Comparison of ENCODE assay signal across 26 mouse cellular contexts in the genomic region with DNA sequence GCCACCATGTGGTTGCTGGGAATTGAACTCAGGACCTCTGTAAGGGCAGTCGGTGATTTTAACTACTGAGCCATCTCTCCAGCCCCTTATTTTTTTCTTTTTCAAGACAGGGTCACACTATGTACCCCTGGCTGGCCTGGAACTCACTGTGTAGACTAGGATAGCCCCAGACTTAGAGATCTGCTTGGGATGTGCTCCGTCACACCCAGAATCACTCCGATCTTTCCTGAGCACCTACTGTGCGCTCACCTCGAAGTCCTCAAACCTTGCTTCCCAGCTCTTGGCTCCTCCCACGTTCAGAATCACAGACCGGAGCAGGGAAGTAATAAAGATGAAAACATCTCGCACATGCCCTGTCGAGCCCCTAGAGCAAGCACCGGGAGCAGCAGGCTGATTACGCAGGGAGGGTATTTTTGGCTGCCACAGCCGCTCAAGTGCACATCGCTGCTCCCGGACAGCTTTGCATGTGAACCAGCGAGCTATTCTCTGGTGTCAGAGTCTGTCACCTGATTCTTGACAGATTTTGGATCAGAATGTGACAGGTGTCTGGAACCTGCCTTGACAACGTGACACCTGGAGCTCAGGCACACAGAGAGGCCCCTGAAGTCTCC. TPM values are rescaled to one million over a fixed set of nuclear protein-coding genes. Genes with fewer than 3 reads are reported as not detected.
DNase-seq lines count a peak whose midpoint lies in the region; ATAC-seq and TF ChIP-seq lines count a peak whose summit lies in the region.
"Had no signal": no experiment of that assay in that cellular context is flagged by ENCODE, and none has a peak within 500 bp of the region (broad histone marks: within the 10 kb centered on the region; RNA-seq: fewer than 3 reads in every experiment).

No protein-coding gene starts in this region.

- H3K9me3 ChIP-seq in heart, embryonic 13.5 days: no peaks in the 10 kb centered on the region
- no peaks in the 10 kb centered on the region for H3K9me3 ChIP-seq in neural tube, embryonic 11.5 days (ENCODE audit: control insufficient read depth, low read length)
- no peaks in the 10 kb centered on the region for H3K9me3 ChIP-seq in stomach, postnatal 0 days (ENCODE audit: control insufficient read depth, low read length)
- H3K9me3 ChIP-seq: embryonic facial prominence, embryonic 10.5 days; embryonic facial prominence, embryonic 15.5 days; forebrain, embryonic 12.5 days; hindbrain, embryonic 13.5 days; liver, embryonic 13.5 days; megakaryocyte, embryonic 14.5 days; midbrain, embryonic 12.5 days; stomach, embryonic 15.5 days had no signal

- TF ChIP-seq CTCF in stomach, postnatal 0 days (IDR thresholded peaks at IDR 0.05; ENCODE audit: low read depth): no peak

- 0 out of 2 replicates have a peak overlapping the region, but pooled peaks have one; percentile 40 for H3K9ac ChIP-seq in heart, embryonic 13.5 days
- H3K9ac ChIP-seq in neural tube, embryonic 11.5 days (ENCODE audit: low read length): no peak overlapping the region
- H3K9ac ChIP-seq in stomach, postnatal 0 days (ENCODE audit: low read length): no peak overlapping the region
- H3K9ac ChIP-seq: embryonic facial prominence, embryonic 15.5 days; forebrain, embryonic 12.5 days; hindbrain, embryonic 13.5 days; liver, embryonic 13.5 days; midbrain, embryonic 12.5 days; stomach, embryonic 15.5 days had no signal

- ATAC-seq in heart, embryonic 13.5 days (ENCODE audit: extremely low read depth, insufficient number of reproducible peaks, low FRiP score, low TSS enrichment): no peak
- ATAC-seq in neural tube, embryonic 11.5 days (ENCODE audit: insufficient read depth, low FRiP score, low TSS enrichment): no peak
- ATAC-seq in stomach, postnatal 0 days (ENCODE audit: low FRiP score, low TSS enrichment): no peak
- ATAC-seq: intestine, embryonic 16.5 days had no signal

- H3K4me2 ChIP-seq in heart, embryonic 13.5 days: peak overlapping the region; percentile 42
- no peak overlapping the region for H3K4me2 ChIP-seq in neural tube, embryonic 11.5 days (ENCODE audit: low read depth)
- no peak overlapping the region for H3K4me2 ChIP-seq in stomach, postnatal 0 days (replicated peaks; ENCODE audit: low read depth)
- H3K4me2 ChIP-seq: embryonic facial prominence, embryonic 15.5 days; forebrain, embryonic 12.5 days; hindbrain, embryonic 13.5 days; liver, embryonic 13.5 days; midbrain, embryonic 12.5 days; stomach, embryonic 15.5 days had no signal

- DNase-seq in cerebellum, postnatal 10 days: peak; percentile 47 to 51
- DNase-seq in cerebellum, adult 18-20 months: no peak
- no peak for DNase-seq in heart, adult 8-10 months (ENCODE audit: low spot score)
- no peak for DNase-seq in neural tube, embryonic 11.5 days (ENCODE audit: low spot score)
- no peak for DNase-seq in neural tube, embryonic 10.5 days (ENCODE audit: extremely low spot score, low spot score)
- DNase-seq in stomach, postnatal 0 days (ENCODE audit: low spot score): no peak
- no peak for DNase-seq in adrenal gland, adult 2 months
- DNase-seq: gastrocnemius, postnatal 14 days; kidney, adult 8-10 months; kidney, postnatal 10 days; layer of hippocampus, postnatal 36 days; liver, embryonic 13.5 days; lung, adult 18-20 months; lung, postnatal 4 days; right cerebral cortex, postnatal 14 days; thymus, postnatal 14 days had no signal

- TF ChIP-seq EP300 in stomach, postnatal 0 days (optimal IDR thresholded peaks at IDR 0.05): no peak

- peak overlapping the region; percentile 53 for H3K27ac ChIP-seq in heart, embryonic 13.5 days (replicated peaks)
- H3K27ac ChIP-seq in neural tube, embryonic 11.5 days (ENCODE audit: low read depth, low read length): 0 out of 2 replicates have a peak overlapping the region, but pooled peaks have one; percentile 8
- no peak overlapping the region for H3K27ac ChIP-seq in stomach, postnatal 0 days (replicated peaks)
- H3K27ac ChIP-seq: embryonic facial prominence, embryonic 15.5 days; forebrain, embryonic 12.5 days; liver, embryonic 13.5 days; stomach, embryonic 15.5 days had no signal

- peaks cover 23% of the 10 kb centered on the region for H3K4me1 ChIP-seq in heart, embryonic 13.5 days
- H3K4me1 ChIP-seq in neural tube, embryonic 11.5 days (ENCODE audit: control insufficient read depth, insufficient read depth, low read length): 0 out of 2 replicates have a peak, but pooled peaks cover 4% of the 10 kb centered on the region
- no peaks in the 10 kb centered on the region for H3K4me1 ChIP-seq in stomach, postnatal 0 days (replicated peaks; ENCODE audit: control insufficient read depth, insufficient read depth)

- H3K4me3 ChIP-seq in heart, embryonic 13.5 days: no peak overlapping the region
- H3K4me3 ChIP-seq in neural tube, embryonic 11.5 days (ENCODE audit: low read depth, low read length): no peak overlapping the region
- no peak overlapping the region for H3K4me3 ChIP-seq in stomach, postnatal 0 days (ENCODE audit: low read depth, low read length)
- H3K4me3 ChIP-seq: embryonic facial prominence, embryonic 10.5 days; embryonic facial prominence, embryonic 15.5 days; forebrain, embryonic 12.5 days; hindbrain, embryonic 13.5 days; liver, embryonic 13.5 days; megakaryocyte, embryonic 14.5 days; midbrain, embryonic 12.5 days; myocyte; stomach, embryonic 15.5 days had no signal

- peaks cover 18% of the 10 kb centered on the region for H3K27me3 ChIP-seq in heart, embryonic 13.5 days (replicated peaks)
- H3K27me3 ChIP-seq in neural tube, embryonic 11.5 days (ENCODE audit: control insufficient read depth, insufficient read depth, low read length): no peaks in the 10 kb centered on the region
- no peaks in the 10 kb centered on the region for H3K27me3 ChIP-seq in stomach, postnatal 0 days (ENCODE audit: control insufficient read depth, insufficient read depth, low read length)
- H3K27me3 ChIP-seq: embryonic facial prominence, embryonic 15.5 days; hindbrain, embryonic 13.5 days; stomach, embryonic 15.5 days had no signal

- WGBS in heart, embryonic 13.5 days: 56% methylated on average over 16 of the region's 16 CpGs
- WGBS in neural tube, embryonic 11.5 days: 82% methylated on average over 16 of the region's 16 CpGs
- 80% methylated on average over 16 of the region's 16 CpGs for WGBS in stomach, postnatal 0 days

- H3K36me3 ChIP-seq in heart, embryonic 13.5 days: peaks cover 13% of the 10 kb centered on the region; the same call in 1 of the 2 replicates
- no peaks in the 10 kb centered on the region for H3K36me3 ChIP-seq in neural tube, embryonic 11.5 days (ENCODE audit: control insufficient read depth, insufficient read depth, low read length)
- H3K36me3 ChIP-seq in stomach, postnatal 0 days (ENCODE audit: control insufficient read depth, insufficient read depth, low read length): no peaks in the 10 kb centered on the region

RNA-seq across cellular contexts. Expression of a gene that starts 13.0 kb away (rescaled TPM):
- polyA plus RNA-seq in heart, embryonic 13.5 days (2015; fragmentation: Nextera tagmentation; extraction: Ambion mirVana): 20.1 and 21.0 TPM in 2 replicates
- total RNA-seq in heart, adult 8-10 months (2022): 10 to 100 TPM in 2 of 4 experiments, 1 to 10 TPM in 2; 8.3 to 12.7 (median 10.8) TPM
- polyA plus RNA-seq in neural tube, embryonic 11.5 days (2014; fragmentation: Nextera tagmentation; extraction: Ambion mirVana): 64.1 and 66.5 TPM in 2 replicates
- polyA plus RNA-seq in stomach, postnatal 0 days (2015; fragmentation: Nextera tagmentation; extraction: Ambion mirVana): 60.1 and 64.4 TPM in 2 replicates
- 10 to 100 TPM; 32.6 to 34.0 TPM for total RNA-seq in adrenal gland, adult 2 months (2021)
- 60.4 and 73.3 TPM in 2 replicates for polyA plus RNA-seq in adrenal gland, adult 2 months (2012; rRNA removed)

RNA-seq across cellular contexts. Expression of a gene that starts 13.2 kb away (rescaled TPM):
- 22.8 and 24.4 TPM in 2 replicates for polyA plus RNA-seq in heart, embryonic 13.5 days (2015; fragmentation: Nextera tagmentation; extraction: Ambion mirVana)
- 10 to 100 TPM; 26.8 to 32.6 (median 27.5) TPM for total RNA-seq in heart, adult 8-10 months (2022)
- polyA plus RNA-seq in neural tube, embryonic 11.5 days (2014; fragmentation: Nextera tagmentation; extraction: Ambion mirVana): 25.1 and 29.2 TPM in 2 replicates
- 11.4 and 12.4 TPM in 2 replicates for polyA plus RNA-seq in stomach, postnatal 0 days (2015; fragmentation: Nextera tagmentation; extraction: Ambion mirVana)
- 10 to 100 TPM; 21.2 to 23.1 TPM for total RNA-seq in adrenal gland, adult 2 months (2021)
- 27.4 and 37.4 TPM in 2 replicates for polyA plus RNA-seq in adrenal gland, adult 2 months (2012; rRNA removed)

Comparison
In these comparisons a context has a peak if more than half of its experiments do, and no peak if none do; other contexts are left out.
1. DNase-seq: peak in cerebellum, postnatal 10 days (2 of 2); none in cerebellum, adult 18-20 months (0 of 2), heart, adult 8-10 months (single experiment), neural tube, embryonic 11.5 days (single experiment), neural tube, embryonic 10.5 days (single experiment), stomach, postnatal 0 days (single experiment) and adrenal gland, adult 2 months (single experiment).